ENCODE assay signal across 13 mouse cellular contexts in the genomic region with DNA sequence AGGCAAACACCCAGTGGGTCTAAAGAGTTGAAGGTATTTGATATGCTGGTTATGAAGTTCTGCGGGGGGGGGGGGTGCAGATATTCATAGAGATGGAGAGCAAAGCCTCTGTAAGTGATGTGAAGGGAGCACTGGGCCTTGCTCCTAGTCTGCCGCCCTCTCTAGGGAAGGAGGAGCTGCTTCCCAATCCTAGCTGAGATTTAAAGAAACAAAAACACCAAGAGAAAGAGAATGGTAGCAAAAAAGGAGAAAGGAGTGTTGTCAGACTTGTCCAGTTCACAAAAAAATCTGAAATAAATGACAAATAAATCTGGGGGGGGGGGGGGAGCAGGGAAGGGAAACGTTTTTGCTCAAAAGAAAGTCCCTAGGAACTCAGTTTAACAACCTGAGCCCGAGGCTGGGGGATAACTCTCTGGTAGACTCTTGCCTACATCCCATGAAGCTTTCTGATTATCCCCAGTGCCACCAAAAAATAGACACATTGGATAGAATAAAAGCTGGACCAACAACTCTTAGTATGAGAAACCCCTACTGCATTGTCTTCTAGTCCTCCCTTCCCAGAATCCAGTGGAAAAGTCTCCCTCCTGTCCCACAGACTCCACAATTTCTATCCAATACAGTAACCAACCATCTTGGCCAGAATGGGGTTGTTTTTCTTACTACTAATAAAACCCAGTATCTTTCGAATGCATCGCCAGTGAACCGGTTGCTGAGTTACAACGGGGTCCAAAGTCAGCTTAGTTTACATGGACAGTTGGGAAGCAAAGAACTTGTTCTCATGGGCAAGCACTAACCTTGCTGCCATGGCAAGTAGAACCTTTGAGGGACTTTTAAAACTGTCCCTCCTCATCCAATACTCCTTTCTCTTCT. TPM values are rescaled to one million over a fixed set of nuclear protein-coding genes. Genes with fewer than 3 reads are reported as not detected.
DNase-seq lines count a peak whose midpoint lies in the region; ATAC-seq and TF ChIP-seq lines count a peak whose summit lies in the region.
"Had no signal": no experiment of that assay in that cellular context is flagged by ENCODE, and none has a peak within 500 bp of the region (broad histone marks: within the 10 kb centered on the region; RNA-seq: fewer than 3 reads in every experiment).

No protein-coding gene starts in this region.

- H3K27me3 ChIP-seq in forebrain, postnatal 0 days (ENCODE audit: insufficient read depth, low read length), result peaks cover 78% of the 10 kb centered on the region
- peaks cover 100% of the 10 kb centered on the region for H3K27me3 ChIP-seq in midbrain, embryonic 10.5 days (ENCODE audit: low read depth, poor library complexity, severe bottlenecking)
- peaks cover 87% of the 10 kb centered on the region for H3K27me3 ChIP-seq in neural tube, embryonic 13.5 days

- H3K9ac ChIP-seq in forebrain, postnatal 0 days, result no peak overlapping the region
- H3K9ac ChIP-seq in neural tube, embryonic 13.5 days, result peak overlapping the region; percentile 76
- H3K9ac ChIP-seq: heart, embryonic 12.5 days had no signal

- no peak for TF ChIP-seq CTCF in forebrain, postnatal 0 days (IDR thresholded peaks at IDR 0.05; ENCODE audit: low read depth)

- WGBS in forebrain, postnatal 0 days, result 13% methylated on average over 8 of the region's 8 CpGs
- 3% methylated on average over 8 of the region's 8 CpGs for WGBS in midbrain, embryonic 10.5 days
- 6% methylated on average over 7 of the region's 8 CpGs for WGBS in neural tube, embryonic 13.5 days

- no peaks in the 10 kb centered on the region for H3K9me3 ChIP-seq in forebrain, postnatal 0 days (ENCODE audit: low read length)
- H3K9me3 ChIP-seq in midbrain, embryonic 10.5 days (replicated peaks), result no peaks in the 10 kb centered on the region
- no peaks in the 10 kb centered on the region for H3K9me3 ChIP-seq in neural tube, embryonic 13.5 days
- H3K9me3 ChIP-seq: heart, embryonic 12.5 days had no signal

- H3K4me3 ChIP-seq in forebrain, postnatal 0 days (ENCODE audit: low read depth, low read length), result no peak overlapping the region
- H3K4me3 ChIP-seq in midbrain, embryonic 10.5 days, result peak overlapping the region; percentile 75; the same call in 1 of the 2 replicates
- peak overlapping the region; percentile 20; the same call in 1 of the 2 replicates for H3K4me3 ChIP-seq in neural tube, embryonic 13.5 days
- H3K4me3 ChIP-seq: heart, embryonic 12.5 days; megakaryocyte, embryonic 14.5 days had no signal

- intact Hi-C loops in heart, postnatal 36 days (cut with DNase I), result no loop called here

- no peaks in the 10 kb centered on the region for H3K4me1 ChIP-seq in forebrain, postnatal 0 days (ENCODE audit: insufficient read depth)
- peaks cover 88% of the 10 kb centered on the region for H3K4me1 ChIP-seq in midbrain, embryonic 10.5 days
- peaks cover 51% of the 10 kb centered on the region for H3K4me1 ChIP-seq in neural tube, embryonic 13.5 days (replicated peaks)

- 0 out of 2 replicates have a peak overlapping the region, but pooled peaks have one; percentile 8 for H3K4me2 ChIP-seq in forebrain, postnatal 0 days (ENCODE audit: low read depth)
- H3K4me2 ChIP-seq in neural tube, embryonic 13.5 days, result peak overlapping the region; percentile 75
- H3K4me2 ChIP-seq: heart, embryonic 12.5 days had no signal

- no peak for ATAC-seq in forebrain, postnatal 0 days
- ATAC-seq in neural tube, embryonic 13.5 days (ENCODE audit: low read depth), result no peak

- DNase-seq in heart, adult 11 months, result peak; percentile 43
- no peak for DNase-seq in heart, postnatal 36 days
- DNase-seq in forebrain, postnatal 0 days, result no peak
- peak; percentile 22 for DNase-seq in midbrain, embryonic 10.5 days (ENCODE audit: low spot score)
- no peak for DNase-seq in urinary bladder, adult 2 months (ENCODE audit: low spot score)
- DNase-seq in ovary, postnatal 10 days (ENCODE audit: low spot score), result no peak
- no peak for DNase-seq in liver
- DNase-seq: lung, adult 18-20 months had no signal

- no peaks in the 10 kb centered on the region for H3K36me3 ChIP-seq in forebrain, postnatal 0 days (ENCODE audit: insufficient read depth)
- no peaks in the 10 kb centered on the region for H3K36me3 ChIP-seq in midbrain, embryonic 10.5 days
- H3K36me3 ChIP-seq in neural tube, embryonic 13.5 days, result no peaks in the 10 kb centered on the region
- H3K36me3 ChIP-seq: heart, embryonic 12.5 days had no signal

- peak overlapping the region; percentile 35; the same call in 1 of the 2 replicates for H3K27ac ChIP-seq in forebrain, postnatal 0 days (ENCODE audit: low read depth, low read length)
- H3K27ac ChIP-seq in midbrain, embryonic 10.5 days (replicated peaks), result peak overlapping the region; percentile 98
- H3K27ac ChIP-seq in neural tube, embryonic 13.5 days (replicated peaks), result peak overlapping the region; percentile 98

RNA-seq across cellular contexts. Expression of a gene that starts 20.2 kb away (rescaled TPM):
- total RNA-seq in heart, postnatal 36 days (2021), result under 1 TPM in 1 of 2 experiments, not detected in 1; 0.61 TPM
- 65.4 and 127 TPM in 2 replicates for total RNA-seq in forebrain, postnatal 0 days (2014; rRNA removed)
- polyA plus RNA-seq in forebrain, postnatal 0 days (2015; fragmentation: Nextera tagmentation; extraction: Ambion mirVana), result 4.4 and 8.9 TPM in 2 replicates
- 6.5 and 6.6 TPM in 2 replicates for polyA plus RNA-seq in midbrain, embryonic 10.5 days (2016; fragmentation: Nextera tagmentation; extraction: Ambion mirVana)
- polyA plus RNA-seq in neural tube, embryonic 13.5 days (2015; fragmentation: Nextera tagmentation; extraction: Ambion mirVana), result 16.5 and 19.9 TPM in 2 replicates
- polyA plus RNA-seq in urinary bladder, adult 2 months (2012; rRNA removed), result 0.03 and 0.08 TPM in 2 replicates
- total RNA-seq: MEL had no signal
- polyA plus RNA-seq: kidney, embryonic 16.5 days had no signal

RNA-seq across cellular contexts. Expression of a gene that starts 23.6 kb away (rescaled TPM):
- total RNA-seq in heart, postnatal 36 days (2021), result not detected
- 44.3 and 99.2 TPM in 2 replicates for total RNA-seq in forebrain, postnatal 0 days (2014; rRNA removed)
- 24.7 and 48.1 TPM in 2 replicates for polyA plus RNA-seq in forebrain, postnatal 0 days (2015; fragmentation: Nextera tagmentation; extraction: Ambion mirVana)
- polyA plus RNA-seq in midbrain, embryonic 10.5 days (2016; fragmentation: Nextera tagmentation; extraction: Ambion mirVana), result 25.1 and 33.5 TPM in 2 replicates
- 43.0 and 51.6 TPM in 2 replicates for polyA plus RNA-seq in neural tube, embryonic 13.5 days (2015; fragmentation: Nextera tagmentation; extraction: Ambion mirVana)
- 0.01 TPM in 1 of 2 replicates, not detected in the other for polyA plus RNA-seq in urinary bladder, adult 2 months (2012; rRNA removed)
- total RNA-seq: MEL had no signal
- polyA plus RNA-seq: kidney, embryonic 16.5 days had no signal

Comparison
In these comparisons a context has a peak if more than half of its experiments do, and no peak if none do; other contexts are left out.
1. DNase-seq: peak in heart, adult 11 months (single experiment) and midbrain, embryonic 10.5 days (single experiment); none in heart, postnatal 36 days (0 of 2), forebrain, postnatal 0 days (single experiment), urinary bladder, adult 2 months (single experiment), ovary, postnatal 10 days (single experiment) and liver (single experiment).
2. H3K27ac ChIP-seq: peak in every context shown above with its lines; median percentile 98 in midbrain, embryonic 10.5 days; 98 in neural tube, embryonic 13.5 days; 35 in forebrain, postnatal 0 days.
3. RNA of a gene that starts 23.6 kb away (polyA plus RNA-seq): 24.7 to 48.1 TPM in forebrain, postnatal 0 days, 43.0 to 51.6 TPM in neural tube, embryonic 13.5 days and 25.1 to 33.5 TPM in midbrain, embryonic 10.5 days; 0.01 TPM in urinary bladder, adult 2 months; every median in the first group is over 10 times any median in the second.